Mouse (Mus musculus) urinary bladder, postnatal 14 days (tissue): ENCODE measurements around the gene Ppm1k.
"Not testable (repeated sequence)": the region's sequence is repeated elsewhere in the genome, so short reads cannot be mapped to it uniquely, and the experiment has no call there.

Source experiments
- DNase-seq: peaks from one replicate; pipeline ENCODE4 v3.0.0; 2021; ENCODE audit warnings: low spot score

Gene Ppm1k

GRCm38 (mm10) chr6:57531441-57531840 is 3.8 kb downstream of the Ppm1k start:
- DNase-seq: no peak

- no peak for DNase-seq
Measured at GRCm38 (mm10) chr6:57531011-57531410, 4.3 kb downstream of the Ppm1k start.

GRCm38 (mm10) chr6:57529336-57529845 is 5.9 kb downstream of the Ppm1k start:
- no peak for DNase-seq

GRCm38 (mm10) chr6:57526933-57527332 is 8.3 kb downstream of the Ppm1k start:
- DNase-seq: no peak

GRCm38 (mm10) chr6:57524742-57525141 is 10.5 kb downstream of the Ppm1k start:
- no peak for DNase-seq

- no peak for DNase-seq
Measured at GRCm38 (mm10) chr6:57520749-57521652, 14.3 kb downstream of the Ppm1k start.

- no peak for DNase-seq
Measured at GRCm38 (mm10) chr6:57514035-57514374, 21.3 kb downstream of the Ppm1k start.

- no peak for DNase-seq
Measured at GRCm38 (mm10) chr6:57513351-57514034, 21.8 kb downstream of the Ppm1k start.

- no peak for DNase-seq
Measured at GRCm38 (mm10) chr6:57511899-57512298, 23.4 kb downstream of the Ppm1k start.

GRCm38 (mm10) chr6:57503662-57504379 is 31.4 kb downstream of the Ppm1k start:
- no peak for DNase-seq

GRCm38 (mm10) chr6:57499209-57499608 is 36.1 kb downstream of the Ppm1k start:
- DNase-seq: no peak

- DNase-seq: not testable (repeated sequence)
Measured at GRCm38 (mm10) chr6:57468161-57468560, 67.1 kb downstream of the Ppm1k start.
